24 mouse cellular contexts compared by ENCODE assay signal in genomic region chr2:144280568-144280967, GRCm38 (mm10). TPM values are rescaled to one million over a fixed set of nuclear protein-coding genes. Genes with fewer than 3 reads are reported as not detected.
DNase-seq lines count a peak whose midpoint lies in the region; ATAC-seq and TF ChIP-seq lines count a peak whose summit lies in the region.
"Had no signal": no experiment of that assay in that cellular context is flagged by ENCODE, and none has a peak within 500 bp of the region (broad histone marks: within the 10 kb centered on the region; RNA-seq: fewer than 3 reads in every experiment).

No protein-coding gene starts in this region.

- no peaks in the 10 kb centered on the region for H3K27me3 ChIP-seq in heart, embryonic 15.5 days
- H3K27me3 ChIP-seq in heart, postnatal 0 days (ENCODE audit: control insufficient read depth, insufficient read depth, low read length) = no peaks in the 10 kb centered on the region
- H3K27me3 ChIP-seq in liver, postnatal 0 days (ENCODE audit: insufficient read depth, low read length) = no peaks in the 10 kb centered on the region
- H3K27me3 ChIP-seq: CH12.LX; embryonic facial prominence, embryonic 12.5 days; forebrain, embryonic 13.5 days; forebrain, embryonic 15.5 days had no signal

- TF ChIP-seq CTCF in heart, postnatal 0 days (IDR thresholded peaks at IDR 0.05; ENCODE audit: low read depth) = no peak
- TF ChIP-seq CTCF in liver, postnatal 0 days (IDR thresholded peaks at IDR 0.05; ENCODE audit: low read depth) = no peak

- ATAC-seq in heart, embryonic 15.5 days (replicated peaks; ENCODE audit: insufficient number of reproducible peaks, insufficient read depth, low FRiP score, low read depth) = no peak
- ATAC-seq in heart, postnatal 0 days (ENCODE audit: insufficient read depth, low read depth) = no peak
- no peak for ATAC-seq in liver, postnatal 0 days
- ATAC-seq: CD4-positive, CD25-positive, alpha-beta regulatory T cell, adult 4 months; forebrain, embryonic 13.5 days; forebrain, embryonic 15.5 days had no signal

- H3K27ac ChIP-seq in heart, embryonic 15.5 days = peak overlapping the region; percentile 84
- peak overlapping the region; percentile 82 for H3K27ac ChIP-seq in heart, postnatal 0 days (ENCODE audit: low read depth)
- peak overlapping the region; percentile 66; the same call in 1 of the 2 replicates for H3K27ac ChIP-seq in liver, postnatal 0 days (ENCODE audit: low read depth)
- peak overlapping the region; percentile 8; the same call in 1 of the 2 replicates for H3K27ac ChIP-seq in macrophage
- H3K27ac ChIP-seq: embryonic facial prominence, embryonic 10.5 days; embryonic facial prominence, embryonic 12.5 days; forebrain, embryonic 13.5 days; forebrain, embryonic 15.5 days had no signal

- H3K4me1 ChIP-seq in heart, embryonic 15.5 days (replicated peaks) = peaks cover 25% of the 10 kb centered on the region
- peaks cover 7% of the 10 kb centered on the region; the same call in 1 of the 2 replicates for H3K4me1 ChIP-seq in heart, postnatal 0 days (ENCODE audit: control insufficient read depth, insufficient read depth)
- H3K4me1 ChIP-seq in liver, postnatal 0 days (ENCODE audit: insufficient read depth) = peaks cover 19% of the 10 kb centered on the region
- H3K4me1 ChIP-seq: embryonic facial prominence, embryonic 12.5 days; forebrain, embryonic 15.5 days had no signal

- no peak for TF ChIP-seq EP300 in heart, postnatal 0 days (IDR thresholded peaks at IDR 0.05; ENCODE audit: low read depth)
- TF ChIP-seq EP300 in liver, postnatal 0 days (IDR thresholded peaks at IDR 0.05; ENCODE audit: low read depth) = no peak

- H3K9ac ChIP-seq in heart, embryonic 15.5 days = no peak overlapping the region
- H3K9ac ChIP-seq in heart, postnatal 0 days (replicated peaks; ENCODE audit: low read depth, low read length) = no peak overlapping the region
- no peak overlapping the region for H3K9ac ChIP-seq in liver, postnatal 0 days (replicated peaks)
- H3K9ac ChIP-seq: embryonic facial prominence, embryonic 12.5 days; forebrain, embryonic 13.5 days; forebrain, embryonic 15.5 days had no signal

- no peaks in the 10 kb centered on the region for H3K9me3 ChIP-seq in heart, embryonic 15.5 days (replicated peaks)
- H3K9me3 ChIP-seq in heart, postnatal 0 days (replicated peaks; ENCODE audit: control insufficient read depth, low read length) = no peaks in the 10 kb centered on the region
- H3K9me3 ChIP-seq in liver, postnatal 0 days (ENCODE audit: low read length) = no peaks in the 10 kb centered on the region
- H3K9me3 ChIP-seq: embryonic facial prominence, embryonic 10.5 days; embryonic facial prominence, embryonic 12.5 days; forebrain, embryonic 13.5 days; forebrain, embryonic 15.5 days; G1E had no signal

- H3K36me3 ChIP-seq in heart, embryonic 15.5 days = peaks cover 22% of the 10 kb centered on the region
- peaks cover 10% of the 10 kb centered on the region; the same call in 1 of the 2 replicates for H3K36me3 ChIP-seq in heart, postnatal 0 days (replicated peaks; ENCODE audit: control insufficient read depth, insufficient read depth, low read length)
- 0 out of 2 replicates have a peak, but pooled peaks cover 4% of the 10 kb centered on the region for H3K36me3 ChIP-seq in liver, postnatal 0 days (replicated peaks; ENCODE audit: insufficient read depth, low read length)
- H3K36me3 ChIP-seq in macrophage (ENCODE audit: inconsistent target) = no peaks in the 10 kb centered on the region

- WGBS in heart, embryonic 15.5 days = 77% methylated on average over 3 of the region's 3 CpGs
- 73% methylated on average over 3 of the region's 3 CpGs for WGBS in heart, postnatal 0 days
- 64% methylated on average over 3 of the region's 3 CpGs for WGBS in liver, postnatal 0 days (ENCODE audit: insufficient replicate concordance)
- 90% methylated on average over 2 of the region's 3 CpGs for WGBS in macrophage (ENCODE audit: missing documents)

- no peak overlapping the region for H3K4me2 ChIP-seq in heart, embryonic 15.5 days
- no peak overlapping the region for H3K4me2 ChIP-seq in heart, postnatal 0 days (ENCODE audit: low read depth, low read length)
- no peak overlapping the region for H3K4me2 ChIP-seq in liver, postnatal 0 days (ENCODE audit: low read depth, low read length)
- H3K4me2 ChIP-seq: embryonic facial prominence, embryonic 12.5 days; forebrain, embryonic 13.5 days; forebrain, embryonic 15.5 days had no signal

- H3K79me2 ChIP-seq in macrophage (ENCODE audit: inconsistent target) = no peaks in the 10 kb centered on the region; the same call in 1 of the 2 replicates

- no peak for DNase-seq in heart, adult 18-20 months
- DNase-seq in heart, postnatal 0 days (ENCODE audit: low spot score) = no peak
- DNase-seq in heart, postnatal 36 days = no peak
- DNase-seq in liver, postnatal 0 days = no peak
- no peak for DNase-seq in liver
- no peak for DNase-seq in layer of hippocampus, adult 8-10 months (ENCODE audit: low spot score in 2 of 2)
- DNase-seq: adrenal gland, adult 2 months; adrenal gland, postnatal 10 days; adrenal gland, postnatal 25 days; B cell, adult 2 months; cerebellum, adult 11-12 months; cerebellum, adult 2 months; cerebellum, adult 9-10 months; cerebellum, postnatal 10 days; cerebellum, postnatal 25 days had no signal

- intact Hi-C loops in heart, postnatal 36 days (cut with DNase I) = no loop called here

- no peak overlapping the region for H3K4me3 ChIP-seq in heart, embryonic 15.5 days
- no peak overlapping the region for H3K4me3 ChIP-seq in heart, postnatal 0 days (ENCODE audit: low read depth, low read length)
- H3K4me3 ChIP-seq in liver, postnatal 0 days (ENCODE audit: low read depth, low read length) = no peak overlapping the region
- no peak overlapping the region for H3K4me3 ChIP-seq in macrophage (ENCODE audit: inconsistent target)
- H3K4me3 ChIP-seq: embryonic facial prominence, embryonic 10.5 days; embryonic facial prominence, embryonic 12.5 days; forebrain, embryonic 13.5 days; forebrain, embryonic 15.5 days had no signal

RNA-seq across cellular contexts. Expression of gene Snx5, which starts 9.9 kb away (rescaled TPM):
- 78.9 and 87.9 TPM in 2 replicates for polyA plus RNA-seq in heart, embryonic 15.5 days (2015; fragmentation: Nextera tagmentation; extraction: Ambion mirVana)
- total RNA-seq in heart, adult 18-20 months (2021) = 10 to 100 TPM; 59.7 to 65.9 TPM
- total RNA-seq in heart, postnatal 0 days (2014; rRNA removed; ENCODE audit: low replicate concordance) = 80.2 and 146 TPM in 2 replicates
- 55.7 and 65.6 TPM in 2 replicates for polyA plus RNA-seq in heart, postnatal 0 days (2015; fragmentation: Nextera tagmentation; extraction: Ambion mirVana)
- 10 to 100 TPM; 54.1 to 57.4 TPM for total RNA-seq in heart, postnatal 36 days (2021)
- polyA plus RNA-seq in liver, postnatal 0 days (2015; fragmentation: Nextera tagmentation; extraction: Ambion mirVana) = 47.9 and 49.2 TPM in 2 replicates
- 1,000 to 10,000 TPM in 9 of 26 experiments, 100 to 1,000 TPM in 17; 133 to 1,527 (median 536) TPM for total RNA-seq in macrophage (2018; cell fraction: chromatin; rRNA removed)
- total RNA-seq in macrophage (2018; cell fraction: cytosol; rRNA removed) = 100 to 1,000 TPM; 263 to 703 (median 483) TPM
- 100 to 1,000 TPM; 172 to 865 (median 371) TPM for total RNA-seq in macrophage (2018; cell fraction: nucleus; rRNA removed)
- polyA plus RNA-seq in macrophage (2018) = 614 to 688 TPM (median 618 TPM) in 3 replicates
- 10 to 100 TPM; 70.8 to 85.4 (median 76.0) TPM for total RNA-seq in layer of hippocampus, adult 8-10 months (2022)

RNA-seq across cellular contexts. Expression of gene Mgme1, which starts 10.1 kb away (rescaled TPM):
- polyA plus RNA-seq in heart, embryonic 15.5 days (2015; fragmentation: Nextera tagmentation; extraction: Ambion mirVana) = 22.0 TPM in 2 replicates
- total RNA-seq in heart, adult 18-20 months (2021) = 10 to 100 TPM; 16.2 to 17.9 TPM
- 7.5 and 11.1 TPM in 2 replicates for total RNA-seq in heart, postnatal 0 days (2014; rRNA removed; ENCODE audit: low replicate concordance)
- polyA plus RNA-seq in heart, postnatal 0 days (2015; fragmentation: Nextera tagmentation; extraction: Ambion mirVana) = 12.6 and 14.6 TPM in 2 replicates
- total RNA-seq in heart, postnatal 36 days (2021) = 10 to 100 TPM; 12.4 to 14.4 TPM
- 4.4 and 5.4 TPM in 2 replicates for polyA plus RNA-seq in liver, postnatal 0 days (2015; fragmentation: Nextera tagmentation; extraction: Ambion mirVana)
- total RNA-seq in macrophage (2018; cell fraction: chromatin; rRNA removed) = 10 to 100 TPM in 1 of 26 experiments, 1 to 10 TPM in 25; 1.1 to 10.1 (median 3.2) TPM
- total RNA-seq in macrophage (2018; cell fraction: cytosol; rRNA removed) = 1 to 10 TPM; 2.1 to 9.7 (median 7.2) TPM
- 10 to 100 TPM in 3 of 26 experiments, 1 to 10 TPM in 23; 2.3 to 11.6 (median 5.4) TPM for total RNA-seq in macrophage (2018; cell fraction: nucleus; rRNA removed)
- 6.5 to 9.0 TPM (median 8.4 TPM) in 3 replicates for polyA plus RNA-seq in macrophage (2018)
- total RNA-seq in layer of hippocampus, adult 8-10 months (2022) = 1 to 10 TPM; 4.7 to 6.8 (median 5.5) TPM

RNA-seq across cellular contexts. Expression of gene Ovol2, which starts 51.4 kb away (rescaled TPM):
- 0.08 and 0.18 TPM in 2 replicates for polyA plus RNA-seq in heart, embryonic 15.5 days (2015; fragmentation: Nextera tagmentation; extraction: Ambion mirVana)
- total RNA-seq in heart, adult 18-20 months (2021) = not detected
- total RNA-seq in heart, postnatal 0 days (2014; rRNA removed; ENCODE audit: low replicate concordance) = not detected in 2 replicates
- not detected in 2 replicates for polyA plus RNA-seq in heart, postnatal 0 days (2015; fragmentation: Nextera tagmentation; extraction: Ambion mirVana)
- total RNA-seq in heart, postnatal 36 days (2021) = not detected
- 0.09 and 0.25 TPM in 2 replicates for polyA plus RNA-seq in liver, postnatal 0 days (2015; fragmentation: Nextera tagmentation; extraction: Ambion mirVana)
- total RNA-seq in macrophage (2018; cell fraction: chromatin; rRNA removed) = not detected
- total RNA-seq in macrophage (2018; cell fraction: cytosol; rRNA removed) = under 1 TPM in 1 of 26 experiments, not detected in 25; 0.05 TPM
- not detected for total RNA-seq in macrophage (2018; cell fraction: nucleus; rRNA removed)
- not detected in 3 replicates for polyA plus RNA-seq in macrophage (2018)
- 1 to 10 TPM; 1.7 to 3.3 (median 2.3) TPM for total RNA-seq in layer of hippocampus, adult 8-10 months (2022)
- total RNA-seq: adrenal gland, adult 2 months; adrenal gland, postnatal 10 days; adrenal gland, postnatal 25 days; CH12.LX had no signal
- polyA plus RNA-seq: adrenal gland, adult 2 months; CD4-positive, CD25-positive, alpha-beta regulatory T cell, adult 4 months; cerebellum, adult 2 months; forebrain, embryonic 13.5 days; forebrain, embryonic 15.5 days; G1E had no signal

Comparison
In these comparisons a context has a peak if more than half of its experiments do, and no peak if none do; other contexts are left out.
1. H3K27ac ChIP-seq: peak in every context shown above with its lines; median percentile 84 in heart, embryonic 15.5 days; 82 in heart, postnatal 0 days; 66 in liver, postnatal 0 days; 8 in macrophage.